Mouse (Mus musculus) left cerebral cortex, adult 9 months (tissue): ENCODE measurements at regions not wholly inside any gene's neighbourhood (a gene's known extent, or its start where the extent isn't known, plus 50 kb on each side); places are given as distances from the start of the nearest gene placed in this dataset.

Experiments
- DNase-seq, 2 experiments: peaks; one replicate each; pipeline ENCODE4 v3.0.0; 2022; ENCODE audit warnings: low spot score in 2 of 2

DNA sequence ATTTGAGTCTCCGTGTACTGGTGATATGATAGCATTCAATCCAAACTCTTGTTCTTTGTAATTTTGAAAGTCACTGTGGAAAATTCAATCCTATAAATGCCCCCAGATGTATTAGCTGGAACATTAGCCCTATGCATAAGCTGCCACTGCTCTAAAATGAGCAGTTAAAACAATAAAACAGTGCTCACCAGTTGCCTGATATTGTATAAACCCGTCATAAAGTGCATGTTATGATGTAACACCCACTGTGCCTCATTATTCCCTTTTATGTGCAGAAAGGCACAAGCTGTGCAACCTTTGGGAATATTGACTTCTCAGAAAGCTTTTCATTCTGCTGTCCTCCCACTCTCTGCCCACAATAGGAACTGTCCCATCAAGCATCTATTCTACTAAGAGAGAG is 512.9 kb upstream of the Gm10800 start:
- no peak for DNase-seq

DNA sequence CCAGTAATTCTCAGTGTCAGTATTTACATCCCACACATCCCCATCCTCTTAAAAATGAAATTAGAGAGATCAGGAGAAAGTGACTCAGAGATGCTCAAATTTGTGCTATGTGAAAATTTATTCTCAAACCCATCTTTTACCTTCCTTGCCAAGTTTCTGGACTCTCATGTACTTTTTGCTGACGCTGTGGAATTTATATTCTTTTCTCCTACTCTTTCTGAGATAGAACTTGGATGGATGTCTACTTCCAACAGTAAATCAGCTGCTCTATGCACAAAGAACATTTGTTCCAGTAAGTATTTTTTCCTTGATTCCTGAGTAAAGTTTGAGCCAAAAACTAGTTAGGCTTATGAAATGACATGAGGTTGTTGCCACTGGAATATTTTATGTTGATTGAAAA is 503.4 kb upstream of the Gm10800 start:
- DNase-seq, result peak in 1 of 2 experiments; percentile 1
